Mouse (Mus musculus) stomach, embryonic 16.5 days (tissue): Measurements from ENCODE around the gene Defb26. TPM values are rescaled to one million over a fixed set of nuclear protein-coding genes. Genes with fewer than 3 reads are reported as not detected.

ENCODE experiments used
- ATAC-seq: fragments of 200-750 bp; cut with Nextera tagmentation; 2 replicates; pipeline ENCODE4 v1.8.0; 2017; ENCODE audit warnings: moderate number of reproducible peaks, moderate TSS enrichment; ENCODE audit not compliant: insufficient read depth, low FRiP score
- H3K27ac ChIP-seq: fragments of 300-500 bp; sonication (generic); 2 replicates; pipeline ENCODE4 v1.5.1; 2014; ENCODE audit warnings: low read length
- H3K27me3 ChIP-seq: fragments of 300-500 bp; sonication (generic); 2 replicates; pipeline ENCODE4 v1.6.1; 2014; ENCODE audit warnings: low read length, control low read depth, mixed read lengths; ENCODE audit not compliant: control insufficient read depth, insufficient read depth
- H3K36me3 ChIP-seq: fragments of 300-500 bp; sonication (generic); 2 replicates; pipeline ENCODE4 v1.6.1; 2014; ENCODE audit warnings: low read length; ENCODE audit not compliant: control insufficient read depth, insufficient read depth
- H3K4me1 ChIP-seq: fragments of 300-500 bp; sonication (generic); 2 replicates; pipeline ENCODE4 v1.6.1; 2014; ENCODE audit warnings: low read length, control low read depth, mixed read lengths; ENCODE audit not compliant: control insufficient read depth, insufficient read depth
- H3K4me2 ChIP-seq: fragments of 300-500 bp; sonication (generic); 2 replicates; pipeline ENCODE4 v1.6.1; 2014; ENCODE audit warnings: low read depth, low read length, mixed read lengths
- H3K4me3 ChIP-seq: fragments of 300-500 bp; sonication (generic); replicated peaks from 2 replicates; pipeline ENCODE4 v1.5.1; 2014; ENCODE audit warnings: mild to moderate bottlenecking, low read length
- H3K9ac ChIP-seq: fragments of 300-500 bp; sonication (generic); 2 replicates; pipeline ENCODE4 v1.6.1; 2014; ENCODE audit warnings: low read length
- H3K9me3 ChIP-seq: fragments of 300-500 bp; sonication (generic); replicated peaks from 2 replicates; pipeline ENCODE4 v1.6.1; 2016; ENCODE audit warnings: low read length, control low read depth; ENCODE audit not compliant: control insufficient read depth
- WGBS: fragments of 180-500 bp; shearing (Covaris S2); extraction: QIAGEN DNeasy Blood & Tissue Kit; methylation state at CpG from one replicate; pipeline ENCODE4 v1.1.7; 2014; 5-methylcytosine and 5-hydroxymethylcytosine counted together
- polyA plus RNA-seq: library from polyadenylated mRNA; unstranded; fragments of >200 nt; fragmentation: Nextera tagmentation; extraction: Ambion mirVana; gene quantifications from 2 replicates; pipeline ENCODE4 v1.2.1, GENCODE M21; 2015

Defb26 gene
- polyA plus RNA-seq, 1 experiment from 2014 or later, result not detected

GRCm38 (mm10) chr2:152481726-152482125 lies 29.8 kb downstream of the Defb26 start:
- Histone ChIP-seq H3K4me2 (no peak overlapping the region), H3K27me3 (no peaks in the 10 kb centered on the region), H3K9ac (no peak overlapping the region), H3K9me3 (no peaks in the 10 kb centered on the region), H3K4me1 (no peaks in the 10 kb centered on the region), H3K27ac (no peak overlapping the region), H3K4me3 (no peak overlapping the region), H3K36me3 (no peaks in the 10 kb centered on the region)
- 90% methylated on average over 7 of the region's 7 CpGs for WGBS
- no peak for ATAC-seq

GRCm38 (mm10) chr2:152480881-152481280 lies 30.6 kb downstream of the Defb26 start:
- no peaks in the 10 kb centered on the region for H3K27me3 ChIP-seq
- ATAC-seq, result no peak
- WGBS, result 81% methylated on average over 3 of the region's 3 CpGs

GRCm38 (mm10) chr2:152476763-152477162 lies 34.7 kb downstream of the Defb26 start, which contains the start of gene Defb20:
Defb20 (plus strand) TSS chr2:152477063.
- Histone ChIP-seq H3K36me3 (no peaks in the 10 kb centered on the region), H3K4me2 (no peak within 1 kb of the TSS)
- no peak for ATAC-seq

More at GRCm38 (mm10) chr2:152480881-152481280, 30.6 kb downstream of the Defb26 start:
- no peak overlapping the region for H3K4me3 ChIP-seq
- no peak overlapping the region for H3K27ac ChIP-seq
- H3K36me3 ChIP-seq, result no peaks in the 10 kb centered on the region
- no peaks in the 10 kb centered on the region for H3K9me3 ChIP-seq
- no peak overlapping the region for H3K9ac ChIP-seq
- no peaks in the 10 kb centered on the region for H3K4me1 ChIP-seq
- H3K4me2 ChIP-seq, result no peak overlapping the region

GRCm38 (mm10) chr2:152472434-152472833 lies 39.1 kb downstream of the Defb26 start:
- Histone ChIP-seq H3K36me3 (no peaks in the 10 kb centered on the region), H3K9me3 (no peaks in the 10 kb centered on the region), H3K4me2 (no peak overlapping the region), H3K4me3 (no peak overlapping the region), H3K9ac (no peak overlapping the region), H3K4me1 (no peaks in the 10 kb centered on the region), H3K27ac (no peak overlapping the region), H3K27me3 (no peaks in the 10 kb centered on the region)
- no peak for ATAC-seq
- 19% methylated on average over 3 of the region's 3 CpGs for WGBS

More at GRCm38 (mm10) chr2:152476763-152477162, 34.7 kb downstream of the Defb26 start, which contains the start of gene Defb20:
- no peaks in the 10 kb centered on the region for H3K9me3 ChIP-seq
- no peak within 1 kb of the TSS for H3K4me3 ChIP-seq
- H3K4me1 ChIP-seq, result no peaks in the 10 kb centered on the region
- H3K9ac ChIP-seq, result no peak within 1 kb of the TSS
- H3K27ac ChIP-seq, result no peak within 1 kb of the TSS
- no peaks in the 10 kb centered on the region for H3K27me3 ChIP-seq
- 61% methylated on average over 2 of the region's 2 CpGs for WGBS

GRCm38 (mm10) chr2:152470973-152471372 lies 40.5 kb downstream of the Defb26 start:
- WGBS, result 30% methylated on average over 7 of the region's 7 CpGs
- ATAC-seq, result no peak
- no peak overlapping the region for H3K4me3 ChIP-seq
- no peaks in the 10 kb centered on the region for H3K27me3 ChIP-seq
- H3K27ac ChIP-seq, result no peak overlapping the region
- H3K4me1 ChIP-seq, result no peaks in the 10 kb centered on the region
- no peaks in the 10 kb centered on the region for H3K36me3 ChIP-seq
- H3K9me3 ChIP-seq, result no peaks in the 10 kb centered on the region
- no peak overlapping the region for H3K4me2 ChIP-seq
- no peak overlapping the region for H3K9ac ChIP-seq

GRCm38 (mm10) chr2:152464570-152465150 lies 46.8 kb downstream of the Defb26 start, which contains the start of gene Defb23:
Defb23 (minus strand) TSS chr2:152464620.
- H3K9ac ChIP-seq, result no peak within 1 kb of the TSS
- ATAC-seq, result no peak
- H3K27ac ChIP-seq, result no peak within 1 kb of the TSS
- H3K4me3 ChIP-seq, result no peak within 1 kb of the TSS
- no peak within 1 kb of the TSS for H3K4me2 ChIP-seq
- no peaks in the 10 kb centered on the region for H3K4me1 ChIP-seq
- 91% methylated on average over 3 of the region's 3 CpGs for WGBS
- no peaks in the 10 kb centered on the region for H3K27me3 ChIP-seq
- no peaks in the 10 kb centered on the region for H3K36me3 ChIP-seq
- H3K9me3 ChIP-seq, result peaks cover 3% of the 10 kb centered on the region; the same call in 1 of the 2 replicates

- no peak for ATAC-seq
- H3K4me3 ChIP-seq, result no peak overlapping the region
- no peak overlapping the region for H3K9ac ChIP-seq
- no peaks in the 10 kb centered on the region for H3K36me3 ChIP-seq
- WGBS, result 41% methylated on average over 13 of the region's 13 CpGs
- no peak overlapping the region for H3K27ac ChIP-seq
- no peak overlapping the region for H3K4me2 ChIP-seq
- no peaks in the 10 kb centered on the region for H3K4me1 ChIP-seq
- no peaks in the 10 kb centered on the region for H3K9me3 ChIP-seq
- no peaks in the 10 kb centered on the region for H3K27me3 ChIP-seq
These were observed 52.3 kb downstream of the Defb26 start for GRCm38 (mm10) chr2:152459241-152459640.

Other genes starting within 250 kb of the Defb26 start
- 35.8 and 38.9 TPM in 2 replicates for gene Tbc1d20, start 217.9 kb downstream of the Defb26 start, polyA plus RNA-seq
- gene Rbck1, start 179.0 kb downstream of the Defb26 start, polyA plus RNA-seq, result 72.6 and 75.2 TPM in 2 replicates
- gene Trib3, start 167.7 kb downstream of the Defb26 start, polyA plus RNA-seq, result 2.4 and 2.8 TPM in 2 replicates
- 1.8 and 2.3 TPM in 2 replicates for gene Nrsn2, start 135.1 kb downstream of the Defb26 start, polyA plus RNA-seq
- 4.5 and 5.2 TPM in 2 replicates for gene Sox12, start 113.6 kb downstream of the Defb26 start, polyA plus RNA-seq
- 17.1 and 19.9 TPM in 2 replicates for gene Zcchc3, start 96.7 kb downstream of the Defb26 start, polyA plus RNA-seq
- 0.26 and 0.79 TPM in 2 replicates for gene 6820408C15Rik, start 96.1 kb downstream of the Defb26 start, polyA plus RNA-seq
- not detected in 2 replicates for gene Defb23, start 47.1 kb downstream of the Defb26 start, polyA plus RNA-seq
- gene Defb20, start 34.6 kb downstream of the Defb26 start, polyA plus RNA-seq, result not detected in 2 replicates
- gene Defb22, start 21.6 kb downstream of the Defb26 start, polyA plus RNA-seq, result not detected in 2 replicates
- gene Defb28, start 6.6 kb upstream of the Defb26 start, polyA plus RNA-seq, result not detected in 2 replicates
- not detected in 2 replicates for gene Defb29, start 28.4 kb upstream of the Defb26 start, polyA plus RNA-seq
- not detected in 2 replicates for gene Gm17416, start 57.6 kb upstream of the Defb26 start, polyA plus RNA-seq
- gene Defb21, start 61.1 kb upstream of the Defb26 start, polyA plus RNA-seq, result not detected in 2 replicates
- gene Defb19, start 68.6 kb upstream of the Defb26 start, polyA plus RNA-seq, result not detected in 2 replicates
- not detected in 2 replicates for gene Defb45, start 87.7 kb upstream of the Defb26 start, polyA plus RNA-seq
- not detected in 2 replicates for gene Defb36, start 92.6 kb upstream of the Defb26 start, polyA plus RNA-seq
- 0.62 and 1.4 TPM in 2 replicates for gene Defb25, start 111.4 kb upstream of the Defb26 start, polyA plus RNA-seq
- gene Rem1, start 115.3 kb upstream of the Defb26 start, polyA plus RNA-seq, result 20.0 and 20.6 TPM in 2 replicates
- 121 and 128 TPM in 2 replicates for gene H13, start 157.8 kb upstream of the Defb26 start, polyA plus RNA-seq
- 24.0 and 25.2 TPM in 2 replicates for gene Mcts2, start 175.3 kb upstream of the Defb26 start, polyA plus RNA-seq
- gene Id1, start 224.6 kb upstream of the Defb26 start, polyA plus RNA-seq, result 125 and 145 TPM in 2 replicates
- 21.3 and 23.9 TPM in 2 replicates for gene Cox4i2, start 242.5 kb upstream of the Defb26 start, polyA plus RNA-seq